Mouse (Mus musculus) midbrain, embryonic 11.5 days (tissue): ENCODE measurements around the gene Npc2. TPM values are rescaled to one million over a fixed set of nuclear protein-coding genes. Genes with fewer than 3 reads are reported as not detected.

ENCODE experiments used
- ATAC-seq: fragments of 200-750 bp; cut with Nextera tagmentation; 2 replicates; pipeline ENCODE4 v1.8.0; 2017; ENCODE audit warnings: moderate TSS enrichment, moderate library complexity; ENCODE audit not compliant: low FRiP score
- DNase-seq: peaks from one replicate; pipeline ENCODE4 v3.0.0; 2015; ENCODE audit warnings: low spot score; ENCODE audit errors: missing footprints
- H3K27ac ChIP-seq: fragments of 300-500 bp; sonication (generic); 2 replicates; pipeline ENCODE4 v1.5.1; 2014; ENCODE audit warnings: low read depth, low read length
- H3K27me3 ChIP-seq: fragments of 300-500 bp; sonication (generic); 2 replicates; pipeline ENCODE4 v1.6.1; 2014; ENCODE audit warnings: mild to moderate bottlenecking, low read length, moderate library complexity, mixed read lengths; ENCODE audit not compliant: control insufficient read depth, insufficient read depth
- H3K36me3 ChIP-seq: fragments of 300-500 bp; sonication (generic); 2 replicates; pipeline ENCODE4 v1.6.1; 2014; ENCODE audit warnings: mild to moderate bottlenecking, low read length, moderate library complexity, mixed read lengths; ENCODE audit not compliant: control insufficient read depth, insufficient read depth
- H3K4me1 ChIP-seq: fragments of 300-500 bp; sonication (generic); 2 replicates; pipeline ENCODE4 v1.6.1; 2014; ENCODE audit warnings: low read length; ENCODE audit not compliant: control insufficient read depth, insufficient read depth
- H3K4me2 ChIP-seq: fragments of 300-500 bp; sonication (generic); 2 replicates; pipeline ENCODE4 v1.6.1; 2014; ENCODE audit warnings: mild to moderate bottlenecking, moderate library complexity
- H3K4me3 ChIP-seq: fragments of 300-500 bp; sonication (generic); 2 replicates; pipeline ENCODE4 v1.5.1; 2014; ENCODE audit warnings: low read depth, low read length
- H3K9ac ChIP-seq: fragments of 300-500 bp; sonication (generic); 2 replicates; pipeline ENCODE4 v1.6.1; 2014; ENCODE audit warnings: low read length
- H3K9me3 ChIP-seq: fragments of 300-500 bp; sonication (generic); 2 replicates; pipeline ENCODE4 v1.6.1; 2016; ENCODE audit warnings: low read length; ENCODE audit not compliant: control insufficient read depth
- WGBS: fragments of 180-500 bp; shearing (Covaris S2); extraction: QIAGEN DNeasy Blood & Tissue Kit; methylation state at CpG from one replicate; pipeline ENCODE4 v1.1.7; 2014; 5-methylcytosine and 5-hydroxymethylcytosine counted together
- polyA plus RNA-seq: library from polyadenylated mRNA; unstranded; fragments of >200 nt; fragmentation: Nextera tagmentation; extraction: Ambion mirVana; gene quantifications from 2 replicates; pipeline ENCODE4 v1.2.1, GENCODE M21; 2014

The Npc2 gene
- polyA plus RNA-seq, 1 experiment from 2014 or later, result 102 TPM

- Histone ChIP-seq H3K4me1 (no peaks in the 10 kb centered on the region), H3K27me3 (no peaks in the 10 kb centered on the region), H3K36me3 (no peaks in the 10 kb centered on the region), H3K4me2 (no peak overlapping the region), H3K27ac (no peak overlapping the region), H3K4me3 (no peak overlapping the region), H3K9me3 (no peaks in the 10 kb centered on the region), H3K9ac (no peak overlapping the region)
- 80% methylated on average over 6 of the region's 6 CpGs for WGBS
- DNase-seq (no peak), ATAC-seq (no peak)
Measured at GRCm38 (mm10) chr12:84809033-84809432, 36.1 kb upstream of the Npc2 start.

GRCm38 (mm10) chr12:84807351-84807750 is 34.4 kb upstream of the Npc2 start:
- no peak overlapping the region for H3K4me3 ChIP-seq
- WGBS, result 91% methylated on average over 13 of the region's 13 CpGs

GRCm38 (mm10) chr12:84806726-84807125 is 33.8 kb upstream of the Npc2 start:
- WGBS, result 73% methylated on average over 5 of the region's 5 CpGs
- ATAC-seq, result no peak
- H3K27ac ChIP-seq, result no peak overlapping the region
- H3K4me1 ChIP-seq, result no peaks in the 10 kb centered on the region
- no peak overlapping the region for H3K9ac ChIP-seq
- no peaks in the 10 kb centered on the region for H3K9me3 ChIP-seq
- no peak overlapping the region for H3K4me2 ChIP-seq
- H3K27me3 ChIP-seq, result no peaks in the 10 kb centered on the region
- no peaks in the 10 kb centered on the region for H3K36me3 ChIP-seq
- H3K4me3 ChIP-seq, result no peak overlapping the region
- no peak for DNase-seq

More at GRCm38 (mm10) chr12:84807351-84807750, 34.4 kb upstream of the Npc2 start:
- Histone ChIP-seq H3K9ac (no peak overlapping the region), H3K9me3 (no peaks in the 10 kb centered on the region), H3K4me1 (no peaks in the 10 kb centered on the region), H3K27ac (no peak overlapping the region), H3K4me2 (no peak overlapping the region), H3K36me3 (no peaks in the 10 kb centered on the region), H3K27me3 (no peaks in the 10 kb centered on the region)
- DNase-seq (no peak), ATAC-seq (no peak)

- Histone ChIP-seq H3K4me3 (no peak overlapping the region), H3K4me2 (no peak overlapping the region), H3K9ac (no peak overlapping the region), H3K9me3 (no peaks in the 10 kb centered on the region), H3K4me1 (no peaks in the 10 kb centered on the region), H3K27me3 (no peaks in the 10 kb centered on the region), H3K36me3 (no peaks in the 10 kb centered on the region), H3K27ac (no peak overlapping the region)
- WGBS, result 80% methylated on average over 1 of the region's 1 CpGs
- ATAC-seq (no peak), DNase-seq (no peak)
Measured at GRCm38 (mm10) chr12:84806010-84806409, 33.1 kb upstream of the Npc2 start.

DNA sequence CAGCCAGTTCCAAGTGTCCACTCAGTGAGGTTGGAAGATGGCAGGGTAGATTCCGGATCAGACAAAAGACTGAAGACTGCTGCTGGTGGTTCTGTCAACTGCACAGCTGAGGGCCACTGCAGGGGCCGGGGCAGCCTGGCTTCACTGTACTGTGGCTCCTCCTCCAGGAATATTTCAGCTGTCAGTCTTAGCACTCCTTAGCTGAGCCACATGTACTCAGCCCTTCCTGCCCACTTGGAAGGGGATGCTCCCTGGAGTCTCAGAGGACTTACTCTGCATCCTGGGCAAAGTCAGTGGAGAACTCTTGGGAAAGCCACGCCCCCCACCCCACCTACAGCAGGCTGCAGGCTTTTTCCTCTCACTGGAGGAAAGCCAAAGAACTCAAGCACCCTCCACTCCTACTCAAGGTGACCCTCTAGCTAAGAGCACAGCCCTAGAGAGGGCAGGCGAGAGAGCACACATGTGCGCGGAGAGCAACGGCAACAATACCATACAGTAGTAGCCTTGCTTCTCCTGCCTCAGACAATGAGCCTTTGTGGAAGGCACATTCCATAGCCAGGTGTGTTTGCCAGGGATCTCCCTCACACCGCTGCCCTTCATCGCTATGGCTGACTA is 32.4 kb upstream of the Npc2 start:
- H3K4me2 ChIP-seq, result no peak overlapping the region
- H3K27ac ChIP-seq, result no peak overlapping the region
- H3K4me3 ChIP-seq, result no peak overlapping the region
- H3K36me3 ChIP-seq, result no peaks in the 10 kb centered on the region
- WGBS, result 79% methylated on average over 9 of the region's 9 CpGs
- DNase-seq (no peak), ATAC-seq (no peak)
- H3K9ac ChIP-seq, result no peak overlapping the region
- no peaks in the 10 kb centered on the region for H3K9me3 ChIP-seq
- no peaks in the 10 kb centered on the region for H3K4me1 ChIP-seq
- H3K27me3 ChIP-seq, result no peaks in the 10 kb centered on the region

- DNase-seq (no peak), ATAC-seq (no peak)
- no peak overlapping the region for H3K4me3 ChIP-seq
- no peak overlapping the region for H3K27ac ChIP-seq
- H3K4me1 ChIP-seq, result no peaks in the 10 kb centered on the region
- no peak overlapping the region for H3K9ac ChIP-seq
- no peak overlapping the region for H3K4me2 ChIP-seq
- no peaks in the 10 kb centered on the region for H3K27me3 ChIP-seq
- H3K36me3 ChIP-seq, result no peaks in the 10 kb centered on the region
- 85% methylated on average over 3 of the region's 3 CpGs for WGBS
- H3K9me3 ChIP-seq, result no peaks in the 10 kb centered on the region
Measured at GRCm38 (mm10) chr12:84802625-84803024, 29.7 kb upstream of the Npc2 start.

DNA sequence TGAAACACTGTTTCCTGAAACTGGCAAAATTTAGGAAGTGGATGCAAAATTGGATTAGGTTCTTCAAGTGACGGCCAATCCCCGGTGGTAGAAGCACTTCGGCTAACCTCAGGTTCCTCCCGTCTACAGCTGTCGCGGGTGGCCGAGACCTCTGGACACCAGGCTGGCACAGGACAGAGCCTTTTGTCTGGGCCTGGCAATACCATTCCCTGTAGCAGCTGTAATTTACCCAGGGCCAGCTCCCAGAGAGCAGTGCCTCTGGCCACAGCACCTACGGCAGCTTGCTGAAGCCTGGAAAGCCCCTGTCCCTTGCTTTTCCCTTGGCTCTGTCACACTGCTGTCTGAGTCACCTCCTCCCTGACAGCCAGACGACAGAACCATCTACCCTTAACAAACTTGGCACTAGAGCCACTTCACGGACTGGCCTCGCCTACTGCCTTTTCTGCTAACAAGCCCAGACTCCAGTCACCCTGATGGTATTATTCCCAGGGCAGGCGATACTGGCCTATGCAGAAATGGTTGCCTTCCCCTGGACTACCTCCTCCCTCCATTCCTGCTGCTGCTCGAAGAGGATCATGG is 28.7 kb upstream of the Npc2 start:
- no peak overlapping the region for H3K4me3 ChIP-seq
- H3K9me3 ChIP-seq, result no peaks in the 10 kb centered on the region
- no peaks in the 10 kb centered on the region for H3K27me3 ChIP-seq
- H3K27ac ChIP-seq, result no peak overlapping the region
- no peak overlapping the region for H3K9ac ChIP-seq
- WGBS, result 86% methylated on average over 13 of the region's 13 CpGs
- no peaks in the 10 kb centered on the region for H3K4me1 ChIP-seq
- DNase-seq, result no peak
- ATAC-seq, result no peak
- no peak overlapping the region for H3K4me2 ChIP-seq
- H3K36me3 ChIP-seq, result no peaks in the 10 kb centered on the region

- Histone ChIP-seq H3K27ac (no peak overlapping the region), H3K4me1 (no peaks in the 10 kb centered on the region), H3K36me3 (no peaks in the 10 kb centered on the region), H3K9me3 (no peaks in the 10 kb centered on the region), H3K27me3 (no peaks in the 10 kb centered on the region), H3K9ac (no peak overlapping the region), H3K4me2 (no peak overlapping the region), H3K4me3 (no peak overlapping the region)
- 78% methylated on average over 4 of the region's 4 CpGs for WGBS
- ATAC-seq (no peak), DNase-seq (no peak)
Measured at GRCm38 (mm10) chr12:84800419-84800818, 27.5 kb upstream of the Npc2 start.

DNA sequence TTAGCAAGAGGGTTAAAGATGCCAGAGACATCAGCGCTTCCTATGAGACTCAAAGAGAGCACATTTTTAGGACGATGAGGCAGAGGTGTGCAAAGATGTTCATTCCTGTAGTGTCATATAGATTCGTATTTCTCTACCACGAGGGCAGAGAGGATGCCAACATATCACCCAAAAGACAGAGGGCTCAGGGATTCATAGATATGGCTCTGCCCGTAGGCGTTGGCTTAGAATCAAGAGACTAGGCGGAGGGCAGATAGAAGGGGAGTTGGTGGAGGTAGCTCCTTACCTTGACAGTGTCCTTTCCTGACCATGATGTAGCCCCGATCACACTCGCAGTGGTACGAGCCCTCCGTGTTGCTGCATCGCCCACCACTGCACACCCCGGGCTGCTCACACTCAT is 26.1 kb upstream of the Npc2 start:
- H3K4me1 ChIP-seq, result no peaks in the 10 kb centered on the region
- no peak overlapping the region for H3K4me2 ChIP-seq
- no peak overlapping the region for H3K4me3 ChIP-seq
- WGBS, result 92% methylated on average over 13 of the region's 13 CpGs
- H3K9me3 ChIP-seq, result no peaks in the 10 kb centered on the region
- H3K36me3 ChIP-seq, result no peaks in the 10 kb centered on the region
- DNase-seq (no peak), ATAC-seq (no peak)
- H3K9ac ChIP-seq, result no peak overlapping the region
- H3K27me3 ChIP-seq, result no peaks in the 10 kb centered on the region
- H3K27ac ChIP-seq, result no peak overlapping the region
